Comparison of ENCODE assay signal across 7 mouse cellular contexts in the genomic region with DNA sequence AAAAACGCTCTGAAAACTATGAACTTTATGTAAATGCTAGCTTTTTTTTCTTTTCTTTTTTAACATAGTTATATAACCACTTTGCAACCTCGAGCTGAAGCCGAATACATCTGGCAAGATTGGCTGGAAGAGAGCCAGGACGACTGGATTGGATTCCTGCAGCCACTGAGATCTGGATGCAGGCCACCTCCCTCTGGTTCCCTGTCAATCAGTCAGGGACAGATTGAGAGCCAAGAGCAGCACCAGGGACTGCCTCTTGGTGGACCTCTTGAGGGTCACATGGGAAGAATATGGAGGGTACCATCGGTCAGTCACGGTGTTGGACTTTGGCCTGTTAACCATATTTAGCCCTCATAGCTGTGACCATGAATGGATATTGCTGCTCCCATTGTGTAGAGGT.
DNase-seq lines count a peak whose midpoint lies in the region.

No protein-coding gene starts in this region.

- DNase-seq in NIH3T3 (ENCODE audit: low read depth) (peak; percentile 35), adipocyte (ENCODE audit: low spot score) (peak; percentile 44)
- DNase-seq in frontal cortex, postnatal 36 days (ENCODE audit: low spot score in 2 of 2): peak; percentile 61 to 76
- DNase-seq in layer of hippocampus, adult 11-12 months (ENCODE audit: low spot score): peak; percentile 76
- peak; percentile 21 for DNase-seq in ovary, postnatal 14 days (ENCODE audit: low spot score)
- no peak for DNase-seq in thymus, postnatal 0 days (ENCODE audit: low spot score)
- no peak for DNase-seq in embryo, embryonic 10.5 days (ENCODE audit: low spot score)

Comparison
In these comparisons a context has a peak if more than half of its experiments do, and no peak if none do; other contexts are left out.
1. DNase-seq: peak in NIH3T3 (single experiment), adipocyte (single experiment), frontal cortex, postnatal 36 days (2 of 2), layer of hippocampus, adult 11-12 months (single experiment) and ovary, postnatal 14 days (single experiment); none in thymus, postnatal 0 days (single experiment) and embryo, embryonic 10.5 days (single experiment).